Mouse (Mus musculus) cerebellum, adult 2 months (tissue): ENCODE measurements around the gene Cnn1.

Experiments used
- CTCF ChIP-seq: fragments of 200-500 bp; IDR thresholded peaks from 2 replicates; pipeline ENCODE4 v1.5.1; 2011; ENCODE audit warnings: low read depth, mild to moderate bottlenecking, control low read depth, low read length, moderate library complexity, borderline replicate concordance; ENCODE audit not compliant: insufficient read depth
- POLR2A ChIP-seq: fragments of 200-500 bp; IDR thresholded peaks from 2 replicates; pipeline ENCODE4 v1.6.1; 2011; ENCODE audit warnings: low read length, control low read depth, borderline replicate concordance; ENCODE audit not compliant: insufficient read depth

DNA sequence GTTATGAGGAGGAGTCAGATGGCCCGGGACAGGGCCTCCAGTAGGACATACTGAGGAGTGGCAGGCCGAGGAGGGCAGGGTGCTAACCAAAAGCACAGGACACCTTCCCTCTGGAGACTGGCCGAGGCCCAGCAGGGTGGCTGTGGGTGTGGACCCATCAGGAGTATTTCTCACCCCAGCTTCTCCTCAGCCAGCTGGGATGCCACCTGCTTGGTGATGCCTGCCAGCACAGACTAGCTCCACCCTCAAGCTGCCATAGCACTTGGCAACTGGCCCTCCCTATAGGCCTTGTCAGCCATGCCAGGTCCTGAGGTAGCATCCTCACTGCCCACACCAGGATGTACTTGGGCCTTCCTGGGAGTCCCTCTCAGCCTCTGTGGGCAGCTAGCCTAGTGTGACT, 34.7 kb upstream of the Cnn1 start:
- no peak for TF ChIP-seq CTCF
- TF ChIP-seq POLR2A = no peak
